In the genomic region with DNA sequence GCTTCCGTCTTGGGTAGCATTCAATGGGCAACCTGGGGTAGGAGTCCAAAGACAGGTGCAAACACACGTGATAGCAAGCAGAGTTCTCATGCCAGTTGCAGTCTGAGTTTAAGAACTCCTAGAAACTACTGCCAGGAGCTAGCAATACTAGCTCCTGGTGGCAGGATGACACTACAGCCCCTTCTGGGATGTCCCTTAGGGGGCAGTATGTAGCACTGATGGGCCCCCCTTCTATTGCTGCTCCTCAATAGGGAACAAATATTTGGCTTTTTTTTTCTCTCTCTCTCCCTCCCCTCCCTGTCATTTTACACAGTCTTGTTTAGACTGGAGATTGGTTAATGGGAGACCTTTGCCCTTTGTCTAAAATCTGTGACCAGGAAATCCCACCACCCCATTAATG, we compare ENCODE assay signal across 16 mouse cellular contexts.
DNase-seq lines count a peak whose midpoint lies in the region; ATAC-seq and TF ChIP-seq lines count a peak whose summit lies in the region.
"Had no signal": no experiment of that assay in that cellular context is flagged by ENCODE, and none has a peak within 500 bp of the region (broad histone marks: within the 10 kb centered on the region; RNA-seq: fewer than 3 reads in every experiment).

No protein-coding gene starts in this region.

- no peak for DNase-seq in midbrain, embryonic 11.5 days (ENCODE audit: low spot score, missing footprints)
- DNase-seq in embryo, embryonic 10.5 days (ENCODE audit: low spot score) = peak; percentile 59
- no peak for DNase-seq in right cerebral cortex, postnatal 25 days
- DNase-seq: adrenal gland, adult 8-10 months; cerebellum, adult 2 months; kidney, postnatal 10 days; midbrain, embryonic 14.5 days; thymus, adult 18-20 months had no signal

- ATAC-seq in intestine, embryonic 16.5 days = no peak
- no peak for ATAC-seq in intestine, embryonic 15.5 days
- ATAC-seq in midbrain, embryonic 11.5 days (ENCODE audit: low FRiP score) = peak; percentile 40
- ATAC-seq in midbrain, embryonic 15.5 days (replicated peaks) = no peak
- ATAC-seq: CD4-positive, CD25-positive, alpha-beta regulatory T cell, adult 4 months; inflammation-experienced regulatory T-cells, adult 6 months had no signal

- peaks cover 11% of the 10 kb centered on the region for H3K4me1 ChIP-seq in intestine, embryonic 16.5 days (ENCODE audit: control insufficient read depth, insufficient read depth, low read length)
- no peaks in the 10 kb centered on the region for H3K4me1 ChIP-seq in intestine, embryonic 15.5 days (replicated peaks)
- H3K4me1 ChIP-seq in midbrain, embryonic 11.5 days (ENCODE audit: control insufficient read depth, insufficient read depth, low read length) = 0 out of 2 replicates have a peak, but pooled peaks cover 2% of the 10 kb centered on the region
- 0 out of 2 replicates have a peak, but pooled peaks cover 3% of the 10 kb centered on the region for H3K4me1 ChIP-seq in midbrain, embryonic 15.5 days
- peaks cover 14% of the 10 kb centered on the region; the same call in 1 of the 2 replicates for H3K4me1 ChIP-seq in small intestine, adult 2 months (ENCODE audit: control insufficient read depth, insufficient read depth, insufficient read length, low read length)

- no peak for TF ChIP-seq CTCF in small intestine, adult 2 months (IDR thresholded peaks at IDR 0.05; ENCODE audit: extremely low read depth, insufficient read length, insufficient replicate concordance, low read depth, low read length)

- WGBS in intestine, embryonic 16.5 days = 49% methylated on average over 2 of the region's 2 CpGs
- 41% methylated on average over 2 of the region's 2 CpGs for WGBS in intestine, embryonic 15.5 days
- 47% methylated on average over 2 of the region's 2 CpGs for WGBS in midbrain, embryonic 11.5 days
- 55% methylated on average over 2 of the region's 2 CpGs for WGBS in midbrain, embryonic 15.5 days
- 25% methylated on average over 2 of the region's 2 CpGs for WGBS in small intestine, adult 2 months

- no peaks in the 10 kb centered on the region for H3K36me3 ChIP-seq in intestine, embryonic 16.5 days (ENCODE audit: control insufficient read depth, insufficient read depth, low read length)
- H3K36me3 ChIP-seq in intestine, embryonic 15.5 days = no peaks in the 10 kb centered on the region
- H3K36me3 ChIP-seq in midbrain, embryonic 11.5 days (ENCODE audit: control insufficient read depth, insufficient read depth, low read length) = no peaks in the 10 kb centered on the region
- no peaks in the 10 kb centered on the region for H3K36me3 ChIP-seq in midbrain, embryonic 15.5 days (replicated peaks)
- H3K36me3 ChIP-seq in small intestine, adult 2 months (ENCODE audit: control insufficient read depth, insufficient read depth, low read length) = no peaks in the 10 kb centered on the region
- H3K36me3 ChIP-seq: liver, embryonic 15.5 days had no signal

- H3K9ac ChIP-seq in intestine, embryonic 16.5 days (ENCODE audit: low read depth, low read length) = no peak overlapping the region
- H3K9ac ChIP-seq in intestine, embryonic 15.5 days = no peak overlapping the region
- no peak overlapping the region for H3K9ac ChIP-seq in midbrain, embryonic 11.5 days (ENCODE audit: low read length)
- no peak overlapping the region for H3K9ac ChIP-seq in midbrain, embryonic 15.5 days
- H3K9ac ChIP-seq: liver, embryonic 15.5 days had no signal

- H3K4me2 ChIP-seq in intestine, embryonic 16.5 days (ENCODE audit: low read depth, low read length) = no peak overlapping the region
- H3K4me2 ChIP-seq in intestine, embryonic 15.5 days (replicated peaks) = no peak overlapping the region
- H3K4me2 ChIP-seq in midbrain, embryonic 11.5 days = no peak overlapping the region
- H3K4me2 ChIP-seq in midbrain, embryonic 15.5 days = no peak overlapping the region
- H3K4me2 ChIP-seq: liver, embryonic 15.5 days had no signal

- H3K4me3 ChIP-seq in intestine, embryonic 16.5 days (ENCODE audit: low read length) = no peak overlapping the region
- no peak overlapping the region for H3K4me3 ChIP-seq in intestine, embryonic 15.5 days (replicated peaks)
- no peak overlapping the region for H3K4me3 ChIP-seq in midbrain, embryonic 11.5 days (ENCODE audit: low read depth, low read length)
- H3K4me3 ChIP-seq in midbrain, embryonic 15.5 days = no peak overlapping the region
- no peak overlapping the region for H3K4me3 ChIP-seq in small intestine, adult 2 months (ENCODE audit: low read depth, low read length)
- H3K4me3 ChIP-seq: liver, embryonic 15.5 days had no signal

- peak overlapping the region; percentile 0; the same call in 1 of the 2 replicates for H3K27ac ChIP-seq in intestine, embryonic 16.5 days (ENCODE audit: low read length)
- H3K27ac ChIP-seq in intestine, embryonic 15.5 days = no peak overlapping the region
- no peak overlapping the region for H3K27ac ChIP-seq in midbrain, embryonic 11.5 days (ENCODE audit: low read depth, low read length)
- H3K27ac ChIP-seq in midbrain, embryonic 15.5 days = no peak overlapping the region
- peak overlapping the region; percentile 61 for H3K27ac ChIP-seq in small intestine, adult 2 months (ENCODE audit: insufficient read depth, low read depth, low read length)
- H3K27ac ChIP-seq: liver, embryonic 15.5 days; macrophage had no signal

- no peaks in the 10 kb centered on the region for H3K9me3 ChIP-seq in intestine, embryonic 16.5 days (ENCODE audit: control insufficient read depth, low read length)
- H3K9me3 ChIP-seq in intestine, embryonic 15.5 days = no peaks in the 10 kb centered on the region
- H3K9me3 ChIP-seq in midbrain, embryonic 11.5 days (ENCODE audit: control insufficient read depth, low read length) = no peaks in the 10 kb centered on the region
- H3K9me3 ChIP-seq in midbrain, embryonic 15.5 days = no peaks in the 10 kb centered on the region
- H3K9me3 ChIP-seq: liver, embryonic 15.5 days had no signal

- H3K27me3 ChIP-seq in intestine, embryonic 16.5 days (replicated peaks; ENCODE audit: control insufficient read depth, insufficient read depth, low read length) = no peaks in the 10 kb centered on the region
- no peaks in the 10 kb centered on the region for H3K27me3 ChIP-seq in intestine, embryonic 15.5 days (replicated peaks)
- H3K27me3 ChIP-seq in midbrain, embryonic 11.5 days (ENCODE audit: control insufficient read depth, insufficient read depth, low read length) = peaks cover 15% of the 10 kb centered on the region; the same call in 1 of the 2 replicates
- no peaks in the 10 kb centered on the region; the same call in 1 of the 2 replicates for H3K27me3 ChIP-seq in midbrain, embryonic 15.5 days (replicated peaks)
- no peaks in the 10 kb centered on the region for H3K27me3 ChIP-seq in small intestine, adult 2 months (ENCODE audit: control insufficient read depth, insufficient read depth, low read length)
- H3K27me3 ChIP-seq: liver, embryonic 15.5 days had no signal

- no peak for TF ChIP-seq POLR2A in small intestine, adult 2 months (IDR thresholded peaks at IDR 0.05; ENCODE audit: low read depth, low read length)

Comparison
In these comparisons a context has a peak if more than half of its experiments do, and no peak if none do; other contexts are left out.
1. H3K27ac ChIP-seq: peak in intestine, embryonic 16.5 days (single experiment) and small intestine, adult 2 months (single experiment); none in intestine, embryonic 15.5 days (single experiment), midbrain, embryonic 11.5 days (single experiment) and midbrain, embryonic 15.5 days (single experiment).